Mouse (Mus musculus): ENCODE results near the gene Zfp526. TPM values are rescaled to one million over a fixed set of nuclear protein-coding genes. Genes with fewer than 3 reads are reported as not detected.
A peak's percentile ranks its signal among the peaks of the same experiment; 100 is the strongest.

Gene Zfp526
- total and polyA plus RNA-seq, 3 experiments = 2.2 to 7.0 (median 6.5) TPM

DNA sequence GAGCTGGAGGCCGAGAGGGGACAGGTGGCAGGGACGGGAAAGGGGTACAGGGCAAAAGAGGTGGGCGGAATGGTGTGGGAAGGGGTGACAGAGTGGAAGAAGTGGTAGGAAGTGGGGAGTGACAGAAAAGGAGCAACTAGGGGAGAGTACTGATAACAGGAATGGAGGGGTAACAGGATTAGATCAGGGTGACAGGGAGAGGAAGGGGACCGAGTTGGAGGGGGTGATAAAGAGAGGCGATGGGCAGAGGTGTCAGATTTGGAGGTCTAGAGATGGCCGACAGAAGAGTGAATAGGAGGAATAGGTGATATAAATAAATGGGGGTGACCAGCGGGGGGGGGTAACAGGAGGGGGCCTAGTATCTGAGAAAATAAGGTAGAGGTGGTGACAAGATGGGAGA, 47.4 kb downstream of the Zfp526 start:
- Histone ChIP-seq H3K4me3 (replicated peaks in 1 of 3; ENCODE audit: low read depth in 2 of 3, low read length in 2 of 3, poor library complexity in 1 of 3) (peak overlapping the region; percentile 77 to 97 (median 93)), H3K9me3 (replicated peaks; ENCODE audit: low read length) (no peaks in the 10 kb centered on the region), H3K4me2 (ENCODE audit: insufficient read depth, low read depth, poor library complexity, severe bottlenecking) (peak overlapping the region; percentile 90), H3K27me3 (replicated peaks) (no peaks in the 10 kb centered on the region), H3K79me2 (replicated peaks; ENCODE audit: control insufficient read depth, extremely low read depth, insufficient read depth, poor library complexity, severe bottlenecking) (0 out of 2 replicates have a peak, but pooled peaks cover 2% of the 10 kb centered on the region), H3K4me1 (ENCODE audit: control insufficient read depth in 1 of 2, insufficient read depth in 2 of 2) (peaks cover 28 to 39% of the 10 kb centered on the region in 2 experiments), H3K9ac (ENCODE audit: insufficient read depth, low read depth) (peak overlapping the region; percentile 91), H3K27ac (ENCODE audit: insufficient read depth, low read depth) (peak overlapping the region; percentile 74), H3K36me3 (replicated peaks in 1 of 2; ENCODE audit: control insufficient read depth in 1 of 2, insufficient read depth in 1 of 2, low read length in 1 of 2) (peaks cover 27 to 32% of the 10 kb centered on the region in 2 experiments)
- in situ Hi-C loops (cut with MboI; ENCODE audit: low pct_ligation_motif_present, low pct_unique_long_range_greater_than_20kb, low sequenced_read_pairs) = no loop called here
- dilution Hi-C loops (cut with MboI; ENCODE audit: extremely low pct_ligation_motif_present, extremely low pct_unique_long_range_greater_than_20kb, low sequenced_read_pairs) = no loop called here
- TF ChIP-seq SIN3A (IDR thresholded peaks at IDR 0.05; ENCODE audit: low read length) (0 out of 2 replicates have a peak, but pooled peaks have one; percentile 15), NELFE (IDR thresholded peaks at IDR 0.05; ENCODE audit: low read depth, low read length) (no peak), RAD21 (IDR thresholded peaks at IDR 0.05; ENCODE audit: low read depth, low read length) (no peak)
- DNase-seq (ENCODE audit: extremely low read depth) = no peak

DNA sequence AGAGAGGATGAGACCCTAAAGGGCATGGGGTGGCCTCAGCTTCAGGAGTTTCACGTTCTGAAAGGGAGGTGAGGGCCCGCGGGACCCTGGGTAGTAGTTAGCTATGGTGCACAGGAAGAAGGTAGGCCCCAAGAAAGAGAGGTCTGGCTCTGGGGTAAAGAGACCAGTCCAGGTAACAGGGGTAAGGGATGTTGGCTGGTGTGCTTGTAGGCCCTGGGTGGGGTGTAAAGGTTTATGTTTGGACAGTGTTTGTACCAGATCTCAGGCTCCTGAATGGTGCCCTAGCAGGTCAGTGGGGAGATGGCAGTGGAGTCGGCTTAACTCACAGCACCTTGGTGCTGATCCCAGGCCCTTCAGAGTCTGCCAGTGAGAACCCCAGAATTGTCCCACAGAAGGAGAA, 47.8 kb downstream of the Zfp526 start:
- Histone ChIP-seq H3K4me2 (ENCODE audit: insufficient read depth, low read depth, poor library complexity, severe bottlenecking) (peak overlapping the region; percentile 90), H3K4me1 (ENCODE audit: control insufficient read depth in 1 of 2, insufficient read depth in 2 of 2) (peaks cover 28 to 44% of the 10 kb centered on the region in 2 experiments), H3K36me3 (replicated peaks in 1 of 2; ENCODE audit: control insufficient read depth in 1 of 2, insufficient read depth in 1 of 2, low read length in 1 of 2) (peaks cover 30 to 36% of the 10 kb centered on the region in 2 experiments), H3K4me3 (replicated peaks in 1 of 3; ENCODE audit: low read depth in 2 of 3, low read length in 2 of 3, poor library complexity in 1 of 3) (peak overlapping the region; percentile 77 to 97 (median 93)), H3K9me3 (replicated peaks; ENCODE audit: low read length) (no peaks in the 10 kb centered on the region), H3K79me2 (replicated peaks; ENCODE audit: control insufficient read depth, extremely low read depth, insufficient read depth, poor library complexity, severe bottlenecking) (0 out of 2 replicates have a peak, but pooled peaks cover 2% of the 10 kb centered on the region), H3K27me3 (replicated peaks) (no peaks in the 10 kb centered on the region), H3K9ac (ENCODE audit: insufficient read depth, low read depth) (peak overlapping the region; percentile 91), H3K27ac (ENCODE audit: insufficient read depth, low read depth) (peak overlapping the region; percentile 74)
- TF ChIP-seq TCF12 (IDR thresholded peaks at IDR 0.05; ENCODE audit: low read depth, low read length) (0 out of 2 replicates have a peak, but pooled peaks have one; percentile 5), SIN3A (IDR thresholded peaks at IDR 0.05; ENCODE audit: low read length) (0 out of 2 replicates have a peak, but pooled peaks have one; percentile 25), KAT2A (IDR thresholded peaks at IDR 0.05; ENCODE audit: insufficient replicate concordance, low read length) (no peak)
- in situ Hi-C loops (cut with MboI; ENCODE audit: low pct_ligation_motif_present, low pct_unique_long_range_greater_than_20kb, low sequenced_read_pairs) = no loop called here
- no peak for DNase-seq (ENCODE audit: extremely low read depth)
- dilution Hi-C loops (cut with MboI; ENCODE audit: extremely low pct_ligation_motif_present, extremely low pct_unique_long_range_greater_than_20kb, low sequenced_read_pairs) = no loop called here

DNA sequence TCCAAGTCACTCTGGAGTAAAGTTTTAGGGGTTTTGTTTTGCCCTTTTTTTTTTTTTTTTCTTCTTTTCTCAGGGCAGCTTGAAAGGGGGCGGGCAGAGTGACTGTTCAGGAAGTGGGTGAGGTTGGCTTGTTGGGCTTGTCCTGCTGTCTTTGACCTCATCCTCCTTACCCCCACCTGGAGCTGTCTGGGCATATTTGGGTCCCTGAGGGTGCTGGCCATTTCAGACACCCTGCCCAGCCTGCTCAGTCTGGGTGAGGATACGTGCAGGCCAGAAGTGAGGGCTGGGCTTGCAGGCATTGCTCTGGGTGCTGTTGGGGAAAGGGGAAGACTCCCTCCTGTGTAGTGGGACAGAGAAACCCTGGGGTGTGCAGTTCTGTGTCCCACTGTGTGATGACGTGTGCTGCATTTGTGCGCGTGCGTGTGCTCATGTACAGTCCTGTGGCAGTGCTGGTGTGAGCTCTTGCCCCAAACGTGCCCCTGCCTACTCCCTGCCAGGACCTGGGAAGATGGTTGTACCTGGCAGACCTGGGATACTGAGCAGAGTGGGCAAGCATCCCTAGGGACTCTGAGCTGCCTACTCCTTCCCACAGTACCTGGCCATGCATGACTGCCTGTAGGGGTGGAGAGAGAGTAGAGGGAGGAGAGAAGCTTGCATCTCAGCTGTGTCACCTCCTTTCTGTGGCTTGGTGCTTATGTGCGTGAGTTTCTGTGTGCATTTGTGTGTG, 48.5 kb downstream of the Zfp526 start:
- DNase-seq (ENCODE audit: extremely low read depth) = peak; percentile 65
- peak overlapping the region; percentile 81 for H3K27ac ChIP-seq (ENCODE audit: insufficient read depth, low read depth)
- peak overlapping the region; percentile 91 for H3K9ac ChIP-seq (ENCODE audit: insufficient read depth, low read depth)
- peak overlapping the region; percentile 77 to 97 (median 93) for H3K4me3 ChIP-seq (replicated peaks in 1 of 3; ENCODE audit: low read depth in 2 of 3, low read length in 2 of 3, poor library complexity in 1 of 3)
- H3K79me2 ChIP-seq (replicated peaks; ENCODE audit: control insufficient read depth, extremely low read depth, insufficient read depth, poor library complexity, severe bottlenecking) = 0 out of 2 replicates have a peak, but pooled peaks cover 2% of the 10 kb centered on the region
- H3K4me2 ChIP-seq (ENCODE audit: insufficient read depth, low read depth, poor library complexity, severe bottlenecking) = peak overlapping the region; percentile 90
- H3K36me3 ChIP-seq (replicated peaks in 1 of 2; ENCODE audit: control insufficient read depth in 1 of 2, insufficient read depth in 1 of 2, low read length in 1 of 2) = peaks cover 30 to 42% of the 10 kb centered on the region in 2 experiments
- dilution Hi-C loops (cut with MboI; ENCODE audit: extremely low pct_ligation_motif_present, extremely low pct_unique_long_range_greater_than_20kb, low sequenced_read_pairs) = no loop called here
- H3K27me3 ChIP-seq (replicated peaks) = no peaks in the 10 kb centered on the region
- in situ Hi-C loops (cut with MboI; ENCODE audit: low pct_ligation_motif_present, low pct_unique_long_range_greater_than_20kb, low sequenced_read_pairs) = loop anchor here (10.0 kb wide), 1 partner anchor 85 kb away; no protein-coding TSS in a partner anchor
- TF ChIP-seq SIN3A (IDR thresholded peaks at IDR 0.05; ENCODE audit: low read length) (peak; percentile 43; the same call in 1 of the 2 replicates), POLR2A (IDR thresholded peaks at IDR 0.05; ENCODE audit: low read depth, low read length) (peak; percentile 36; the same call in 1 of the 2 replicates), IRF4 (IDR thresholded peaks at IDR 0.05; ENCODE audit: low read depth, low read length) (no peak), MXI1 (IDR thresholded peaks at IDR 0.05; ENCODE audit: low read depth, low read length) (peak; percentile 71), ELF1 (IDR thresholded peaks at IDR 0.05; ENCODE audit: low read depth, low read length) (peak; percentile 52), NELFE (IDR thresholded peaks at IDR 0.05; ENCODE audit: low read depth, low read length) (no peak), NRF1 (IDR thresholded peaks at IDR 0.05; ENCODE audit: low read depth, low read length) (peak; percentile 83), PAX5 (IDR thresholded peaks at IDR 0.05; ENCODE audit: low read length) (no peak), TBP (conservative IDR thresholded peaks at IDR 0.05; ENCODE audit: low read depth, low read length) (no peak), ETS1 (conservative IDR thresholded peaks at IDR 0.05; ENCODE audit: low read depth, low read length) (0 out of 2 replicates have a peak, but pooled peaks have one; percentile 27), TCF12 (IDR thresholded peaks at IDR 0.05; ENCODE audit: low read depth, low read length) (0 out of 2 replicates have a peak, but pooled peaks have one; percentile 13), ZNF384 (IDR thresholded peaks at IDR 0.05; ENCODE audit: low read depth, low read length) (peak; percentile 90), ZMIZ1 (IDR thresholded peaks at IDR 0.05; ENCODE audit: low read depth, low read length) (0 out of 2 replicates have a peak, but pooled peaks have one; percentile 35), SMC3 (IDR thresholded peaks at IDR 0.05; ENCODE audit: low read depth, low read length) (no peak), POLR2AphosphoS2 (IDR thresholded peaks at IDR 0.05; ENCODE audit: low read depth, low read length) (no peak), JUND (conservative IDR thresholded peaks at IDR 0.05; ENCODE audit: low read depth, low read length) (no peak), CHD1 (IDR thresholded peaks at IDR 0.05; ENCODE audit: low read depth, low read length) (no peak)
- H3K9me3 ChIP-seq (replicated peaks; ENCODE audit: low read length) = no peaks in the 10 kb centered on the region
- peaks cover 35 to 50% of the 10 kb centered on the region in 2 experiments for H3K4me1 ChIP-seq (ENCODE audit: control insufficient read depth in 1 of 2, insufficient read depth in 2 of 2)
